Comparison of ENCODE assay signal across 8 mouse cellular contexts in genomic region chr1:89455421-89456091, GRCm38 (mm10). TPM values are rescaled to one million over a fixed set of nuclear protein-coding genes. Genes with fewer than 3 reads are reported as not detected.
DNase-seq lines count a peak whose midpoint lies in the region; ATAC-seq and TF ChIP-seq lines count a peak whose summit lies in the region.

No protein-coding gene starts in this region.

- no peak for ATAC-seq in heart, embryonic 11.5 days (replicated peaks; ENCODE audit: insufficient number of reproducible peaks, low FRiP score, low TSS enrichment)
- ATAC-seq in lung, embryonic 14.5 days (ENCODE audit: insufficient read depth), result 0 out of 2 replicates have a peak, but pooled peaks have one; percentile 5

- under 1% methylated on average over 51 of the region's 51 CpGs for WGBS in embryonic facial prominence, embryonic 10.5 days
- WGBS in heart, embryonic 11.5 days (ENCODE audit: insufficient replicate concordance), result under 1% methylated on average over 50 of the region's 51 CpGs
- WGBS in lung, embryonic 14.5 days, result under 1% methylated on average over 48 of the region's 51 CpGs

- no peaks in the 10 kb centered on the region for H3K9me3 ChIP-seq in E14TG2a.4 (ENCODE audit: low read length)
- H3K9me3 ChIP-seq in embryonic facial prominence, embryonic 10.5 days, result peaks cover 11% of the 10 kb centered on the region; the same call in 1 of the 2 replicates
- 0 out of 2 replicates have a peak, but pooled peaks cover 5% of the 10 kb centered on the region for H3K9me3 ChIP-seq in heart, embryonic 11.5 days (replicated peaks; ENCODE audit: control insufficient read depth, low read length)
- peaks cover 7% of the 10 kb centered on the region; the same call in 1 of the 2 replicates for H3K9me3 ChIP-seq in lung, embryonic 14.5 days (ENCODE audit: low read depth, low read length)

- H3K4me2 ChIP-seq in heart, embryonic 11.5 days, result peak overlapping the region; percentile 96
- H3K4me2 ChIP-seq in lung, embryonic 14.5 days, result peak overlapping the region; percentile 95

- H3K9ac ChIP-seq in heart, embryonic 11.5 days (ENCODE audit: low read depth, low read length), result peak overlapping the region; percentile 87
- peak overlapping the region; percentile 77 for H3K9ac ChIP-seq in lung, embryonic 14.5 days

- H3K4me3 ChIP-seq in E14TG2a.4 (replicated peaks; ENCODE audit: low read length), result peak overlapping the region; percentile 88
- peak overlapping the region; percentile 90 for H3K4me3 ChIP-seq in embryonic facial prominence, embryonic 10.5 days
- H3K4me3 ChIP-seq in heart, embryonic 11.5 days (ENCODE audit: low read depth, low read length), result peak overlapping the region; percentile 83
- H3K4me3 ChIP-seq in lung, embryonic 14.5 days (ENCODE audit: low read depth, low read length), result peak overlapping the region; percentile 78

- DNase-seq in ZHBTc4 (ENCODE audit: low read depth, low spot score), result peak; percentile 51
- peak; percentile 68 for DNase-seq in embryonic facial prominence, embryonic 10.5 days (ENCODE audit: low spot score)
- peak; percentile 60 to 71 for DNase-seq in kidney, postnatal 4 days
- DNase-seq in lung, embryonic 14.5 days, result peak; percentile 60
- peak; percentile 41 to 42 for DNase-seq in right cerebral cortex, adult 2 months (ENCODE audit: low spot score in 2 of 2)
- no peak for DNase-seq in c-Kit-positive CD71-positive TER-119-positive erythroid progenitor cells, embryonic 14.5 days (ENCODE audit: low spot score)

- no peaks in the 10 kb centered on the region; the same call in 1 of the 2 replicates for H3K36me3 ChIP-seq in E14TG2a.4 (ENCODE audit: insufficient read depth, low read length)
- peaks cover 14% of the 10 kb centered on the region for H3K36me3 ChIP-seq in embryonic facial prominence, embryonic 10.5 days (replicated peaks)
- no peaks in the 10 kb centered on the region for H3K36me3 ChIP-seq in heart, embryonic 11.5 days (ENCODE audit: control insufficient read depth, insufficient read depth, low read length)
- 0 out of 2 replicates have a peak, but pooled peaks cover 3% of the 10 kb centered on the region for H3K36me3 ChIP-seq in lung, embryonic 14.5 days (ENCODE audit: insufficient read depth)

- H3K27ac ChIP-seq in embryonic facial prominence, embryonic 10.5 days (replicated peaks), result peak overlapping the region; percentile 96
- H3K27ac ChIP-seq in heart, embryonic 11.5 days (ENCODE audit: low read depth, low read length), result peak overlapping the region; percentile 81; the same call in 1 of the 2 replicates
- H3K27ac ChIP-seq in lung, embryonic 14.5 days (ENCODE audit: low read depth), result peak overlapping the region; percentile 80; the same call in 1 of the 2 replicates

- TF ChIP-seq CTCF in E14TG2a.4 (conservative IDR thresholded peaks at IDR 0.05; ENCODE audit: low read length), result no peak
- TF ChIP-seq CTCF in lung, embryonic 14.5 days (IDR thresholded peaks at IDR 0.05; ENCODE audit: low read depth), result no peak

- peaks cover 37% of the 10 kb centered on the region for H3K27me3 ChIP-seq in E14TG2a.4 (ENCODE audit: insufficient read depth, low read length)
- H3K27me3 ChIP-seq in embryonic facial prominence, embryonic 10.5 days (replicated peaks; ENCODE audit: low read depth, poor library complexity, severe bottlenecking), result peaks cover 7% of the 10 kb centered on the region; the same call in 1 of the 2 replicates
- no peaks in the 10 kb centered on the region for H3K27me3 ChIP-seq in heart, embryonic 11.5 days (ENCODE audit: control insufficient read depth, insufficient read depth, low read length)
- no peaks in the 10 kb centered on the region for H3K27me3 ChIP-seq in lung, embryonic 14.5 days (ENCODE audit: insufficient read depth, low read length)

- H3K4me1 ChIP-seq in E14TG2a.4 (replicated peaks; ENCODE audit: low read depth, low read length), result peaks cover 51% of the 10 kb centered on the region
- H3K4me1 ChIP-seq in embryonic facial prominence, embryonic 10.5 days, result peaks cover 46% of the 10 kb centered on the region
- H3K4me1 ChIP-seq in heart, embryonic 11.5 days (ENCODE audit: control insufficient read depth, insufficient read depth, low read length), result peaks cover 16% of the 10 kb centered on the region
- H3K4me1 ChIP-seq in lung, embryonic 14.5 days (ENCODE audit: insufficient read depth), result peaks cover 12% of the 10 kb centered on the region

RNA-seq across cellular contexts. Expression of gene Agap1, which starts 0.9 kb away (rescaled TPM):
- 13.6 and 14.8 TPM in 2 replicates for polyA plus RNA-seq in embryonic facial prominence, embryonic 10.5 days (2016; fragmentation: Nextera tagmentation; extraction: Ambion mirVana)
- polyA plus RNA-seq in heart, embryonic 11.5 days (2014; fragmentation: Nextera tagmentation; extraction: Ambion mirVana), result 9.1 and 10.8 TPM in 2 replicates
- 18.2 and 21.3 TPM in 2 replicates for polyA plus RNA-seq in lung, embryonic 14.5 days (2014; fragmentation: Nextera tagmentation; extraction: Ambion mirVana)
